Mouse (Mus musculus) B cell, adult 67 days (primary cell): ENCODE results near the gene Katnal1. TPM values are rescaled to one million over a fixed set of nuclear protein-coding genes. Genes with fewer than 3 reads are reported as not detected.

Source experiments
- total RNA-seq, 2 experiments: library from RNA; stranded (reverse); gene quantifications; 4 replicates each; pipeline ENCODE4 v1.2.4; 2023

Katnal1 gene
- total RNA-seq = 1 to 10 TPM; 7.1 to 9.8 TPM

DNA sequence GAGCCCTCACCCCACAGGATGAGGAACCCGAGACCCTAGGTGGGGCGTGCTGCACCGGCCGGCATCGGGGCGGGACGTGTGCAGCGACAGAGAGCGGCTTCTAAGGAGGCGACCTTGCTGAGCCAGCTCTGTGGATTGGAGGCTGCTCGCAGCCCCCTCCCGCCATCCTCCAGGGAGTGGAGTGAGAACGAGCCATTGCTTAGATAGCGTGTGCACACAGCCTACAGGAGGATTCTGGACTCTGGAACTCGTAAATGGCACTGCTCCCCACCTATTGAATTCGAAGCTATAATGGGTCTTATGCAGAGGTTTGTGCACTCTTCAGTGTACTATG is at the start of gene Katnal1:
Gene Katnal1 (minus strand): TSS at position 205 of the 334 bp plus-strand sequence.

Other genes starting within 250 kb of the Katnal1 start
- gene Gm42791, start 65.8 kb upstream of the Katnal1 start, total RNA-seq = 1 to 10 TPM; 3.4 to 6.0 TPM